Mouse (Mus musculus) kidney, adult 2 months (tissue): ENCODE measurements at regions not wholly inside any gene's neighbourhood (a gene's known extent, or its start where the extent isn't known, plus 50 kb on each side); places are given as distances from the start of the nearest gene placed in this dataset.
A peak's percentile ranks its signal among the peaks of the same experiment; 100 is the strongest.

Experiments
- DNase-seq: peaks from one replicate; pipeline ENCODE4 v3.0.0; 2021
- H3K27ac ChIP-seq: fragments of 200-500 bp; 2 replicates; pipeline ENCODE4 v1.5.1; 2012; ENCODE audit warnings: low read depth, low read length, control low read depth, inconsistent platforms; ENCODE audit not compliant: insufficient read depth
- H3K27me3 ChIP-seq: fragments of 200-500 bp; replicated peaks from 2 replicates; pipeline ENCODE4 v1.6.1; 2012; ENCODE audit warnings: mild to moderate bottlenecking, moderate library complexity, low read length, inconsistent platforms; ENCODE audit not compliant: control insufficient read depth, insufficient read depth
- H3K36me3 ChIP-seq: fragments of 200-500 bp; 2 replicates; pipeline ENCODE4 v1.6.1; 2012; ENCODE audit warnings: mild to moderate bottlenecking, moderate library complexity, low read length, inconsistent platforms; ENCODE audit not compliant: control insufficient read depth, insufficient read depth
- H3K4me1 ChIP-seq: fragments of 200-500 bp; 2 replicates; pipeline ENCODE4 v1.6.1; 2011; ENCODE audit warnings: low read length; ENCODE audit not compliant: control insufficient read depth, insufficient read depth
- H3K4me3 ChIP-seq: fragments of 200-500 bp; 2 replicates; pipeline ENCODE4 v1.5.1; 2011; ENCODE audit warnings: mild to moderate bottlenecking, low read depth, low read length, control low read depth; ENCODE audit not compliant: insufficient read depth
- CTCF ChIP-seq: fragments of 200-500 bp; conservative IDR thresholded peaks from 2 replicates; pipeline ENCODE4 v1.5.1; 2011; ENCODE audit warnings: low read depth, mild to moderate bottlenecking, control low read depth, low read length, moderate library complexity, mixed read lengths; ENCODE audit not compliant: insufficient read depth, insufficient read length
- POLR2A ChIP-seq: fragments of 200-500 bp; IDR thresholded peaks from one replicate; pipeline ENCODE4 v1.6.1; 2011; ENCODE audit warnings: low read depth, low read length, control low read depth
- WGBS: fragments of 180-500 bp; shearing (Covaris S2); methylation state at CpG from one replicate; pipeline ENCODE4 v1.1.7; 2018; 5-methylcytosine and 5-hydroxymethylcytosine counted together

DNA sequence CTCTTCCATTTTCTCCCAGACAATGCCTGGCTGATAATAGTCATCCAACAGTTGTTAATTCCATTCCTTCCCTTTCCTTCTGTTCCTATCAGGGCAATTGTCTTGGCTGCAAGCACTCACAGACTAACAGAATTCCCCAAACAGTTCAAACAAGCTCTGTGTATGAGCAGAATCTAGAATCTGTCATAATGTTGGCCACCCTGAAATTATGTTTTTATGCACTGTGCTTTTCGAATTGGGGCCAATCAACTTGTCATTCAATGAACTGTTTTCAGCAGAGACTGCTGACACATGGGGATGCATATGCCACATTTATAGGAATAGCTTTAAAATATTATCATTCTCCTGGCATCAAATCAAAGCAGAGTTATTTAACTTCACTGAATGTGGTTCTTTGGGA lies 235.8 kb upstream of the Tmtc4 start:
- Histone ChIP-seq H3K4me1 (no peaks in the 10 kb centered on the region), H3K36me3 (no peaks in the 10 kb centered on the region), H3K27me3 (no peaks in the 10 kb centered on the region), H3K27ac (no peak overlapping the region), H3K4me3 (no peak overlapping the region)
- 71% methylated on average over 1 of the region's 1 CpGs for WGBS
- DNase-seq = no peak
- no peak for TF ChIP-seq POLR2A
- TF ChIP-seq CTCF = no peak

DNA sequence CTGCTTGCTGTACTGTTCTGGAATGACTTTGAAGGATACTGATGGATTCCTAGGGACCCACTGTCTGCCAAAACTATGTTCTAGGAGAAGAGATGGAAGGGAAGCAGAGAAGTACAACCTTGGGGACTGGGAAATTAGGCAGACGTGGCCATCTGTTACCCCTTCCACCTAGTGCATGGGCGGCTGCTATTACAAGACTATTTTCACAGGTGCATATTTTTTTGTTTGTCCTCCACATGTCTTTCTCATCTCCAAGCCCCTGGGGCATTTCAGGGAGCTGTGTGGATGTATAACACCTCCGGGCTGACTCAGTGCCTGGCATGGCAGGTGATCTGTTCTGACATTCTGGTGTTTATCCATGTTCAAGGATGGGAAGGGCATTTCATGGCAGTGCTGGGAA lies 226.4 kb upstream of the Tmtc4 start:
- Histone ChIP-seq H3K4me1 (no peaks in the 10 kb centered on the region), H3K27me3 (no peaks in the 10 kb centered on the region), H3K27ac (no peak overlapping the region), H3K4me3 (no peak overlapping the region), H3K36me3 (no peaks in the 10 kb centered on the region)
- no peak for DNase-seq
- TF ChIP-seq CTCF (no peak), POLR2A (no peak)
- 72% methylated on average over 3 of the region's 3 CpGs for WGBS

DNA sequence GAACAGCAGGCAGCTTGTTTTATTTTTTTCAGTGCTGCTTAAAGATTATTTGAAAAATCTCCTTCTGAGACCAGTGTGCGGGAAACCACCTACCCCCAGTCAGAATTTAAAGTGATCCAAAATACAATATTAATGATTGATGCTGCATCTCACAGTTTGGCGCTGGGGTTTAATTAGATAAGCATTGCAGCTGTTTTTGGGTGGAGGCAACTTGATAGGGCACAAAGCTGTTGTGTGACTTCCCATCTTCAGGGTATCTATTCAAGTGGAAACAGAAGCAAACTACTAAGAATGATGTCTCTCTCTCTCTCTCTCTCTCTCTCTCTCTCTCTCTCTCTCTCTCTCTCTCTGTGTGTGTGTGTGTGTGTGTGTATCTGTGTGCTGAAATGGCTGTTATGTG lies 219.0 kb upstream of the Tmtc4 start:
- WGBS = 30% methylated on average over 2 of the region's 2 CpGs
- TF ChIP-seq CTCF (no peak), POLR2A (no peak)
- no peaks in the 10 kb centered on the region for H3K27me3 ChIP-seq

GRCm38 (mm10) chr14:123202313-123202712 lies 218.5 kb upstream of the Tmtc4 start:
- TF ChIP-seq CTCF (no peak), POLR2A (no peak)
- 39% methylated on average over 4 of the region's 4 CpGs for WGBS
- no peaks in the 10 kb centered on the region for H3K27me3 ChIP-seq
- no peaks in the 10 kb centered on the region for H3K36me3 ChIP-seq
- no peak for DNase-seq
- no peaks in the 10 kb centered on the region for H3K4me1 ChIP-seq
- H3K27ac ChIP-seq = no peak overlapping the region
- no peak overlapping the region for H3K4me3 ChIP-seq

More for the DNA sequence above, 219.0 kb upstream of the Tmtc4 start:
- H3K27ac ChIP-seq = no peak overlapping the region
- H3K4me3 ChIP-seq = no peak overlapping the region
- no peaks in the 10 kb centered on the region for H3K36me3 ChIP-seq
- no peaks in the 10 kb centered on the region for H3K4me1 ChIP-seq
- no peak for DNase-seq

DNA sequence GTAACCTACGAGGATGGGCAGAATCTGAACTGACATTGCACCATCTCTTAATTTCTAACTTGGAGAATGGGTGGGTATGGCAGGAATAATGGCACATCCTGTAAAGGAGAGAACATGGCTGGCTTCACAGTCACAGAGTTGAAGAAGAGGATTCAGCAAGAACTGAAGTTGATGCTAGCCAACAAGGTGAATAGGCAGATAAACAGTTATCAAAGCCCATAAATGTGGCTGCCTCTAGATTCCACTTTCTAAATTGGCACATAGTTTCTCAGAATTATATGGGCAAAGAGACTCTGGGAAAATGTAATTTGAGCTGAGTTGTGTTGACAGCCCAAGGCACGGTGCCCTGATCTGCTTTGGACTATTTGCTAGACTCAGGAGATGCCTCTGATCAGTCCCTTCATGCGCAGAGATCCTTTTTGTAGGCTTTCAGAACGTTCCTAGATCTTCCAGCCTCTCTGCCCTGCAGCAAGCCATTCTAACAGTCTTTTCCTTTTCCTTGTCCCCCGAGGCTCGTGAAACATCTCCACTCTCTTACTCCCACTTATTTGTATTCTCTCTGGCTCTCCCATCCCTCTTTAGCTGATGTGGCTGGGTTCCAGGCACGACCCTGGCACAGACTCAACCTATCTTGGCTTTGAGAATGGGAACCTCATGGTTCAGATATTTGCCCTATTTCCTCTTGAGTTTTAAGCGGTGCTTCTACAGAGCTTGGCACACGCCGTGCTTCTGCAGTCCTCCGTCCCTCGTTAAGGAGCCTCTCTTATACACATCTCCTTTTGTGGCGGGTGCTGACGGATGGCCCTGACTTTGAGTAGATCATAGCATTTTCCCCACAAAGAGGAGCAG lies 217.8 kb upstream of the Tmtc4 start:
- peak; percentile 31 for DNase-seq
- Histone ChIP-seq H3K36me3 (no peaks in the 10 kb centered on the region), H3K27me3 (no peaks in the 10 kb centered on the region), H3K4me1 (no peaks in the 10 kb centered on the region), H3K27ac (no peak overlapping the region), H3K4me3 (no peak overlapping the region)
- 54% methylated on average over 14 of the region's 14 CpGs for WGBS
- TF ChIP-seq CTCF (no peak), POLR2A (no peak)

DNA sequence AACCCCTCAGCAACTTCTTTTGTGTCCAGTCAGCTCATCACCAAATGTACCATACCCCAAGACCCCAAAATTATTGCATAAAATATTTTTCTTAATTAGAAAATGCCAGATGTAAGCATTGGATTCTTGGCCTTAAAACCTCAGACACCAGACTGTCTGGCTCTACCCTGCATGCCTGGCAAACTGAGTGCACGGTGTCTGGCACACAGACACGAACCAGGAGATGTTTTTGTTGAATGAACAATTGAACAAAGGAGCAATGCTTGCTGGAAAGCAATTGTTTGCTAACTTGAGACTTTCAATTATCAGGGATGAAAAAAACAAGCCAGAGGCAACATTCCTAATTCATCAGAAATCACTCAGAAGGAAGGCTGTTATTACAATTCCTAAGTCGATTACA lies 215.3 kb upstream of the Tmtc4 start:
- Histone ChIP-seq H3K4me1 (no peaks in the 10 kb centered on the region), H3K4me3 (no peak overlapping the region), H3K27ac (no peak overlapping the region), H3K27me3 (no peaks in the 10 kb centered on the region), H3K36me3 (no peaks in the 10 kb centered on the region)
- no peak for TF ChIP-seq POLR2A
- TF ChIP-seq CTCF = no peak
- WGBS = 77% methylated on average over 3 of the region's 3 CpGs
- DNase-seq = no peak

GRCm38 (mm10) chr14:123192574-123192973 lies 208.7 kb upstream of the Tmtc4 start:
- H3K4me1 ChIP-seq = no peaks in the 10 kb centered on the region
- no peak for TF ChIP-seq POLR2A
- no peak for TF ChIP-seq CTCF
- H3K27me3 ChIP-seq = no peaks in the 10 kb centered on the region
- no peak overlapping the region for H3K27ac ChIP-seq
- H3K36me3 ChIP-seq = no peaks in the 10 kb centered on the region
- WGBS = 59% methylated on average over 2 of the region's 2 CpGs
- DNase-seq = no peak
- no peak overlapping the region for H3K4me3 ChIP-seq
